Mouse (Mus musculus) thymus, adult 2 months (tissue): ENCODE measurements at regions not wholly inside any gene's neighbourhood (a gene's known extent, or its start where the extent isn't known, plus 50 kb on each side); places are given as distances from the start of the nearest gene placed in this dataset.

Source experiments
- DNase-seq: peaks from one replicate; pipeline ENCODE4 v3.0.0; 2021
- H3K27ac ChIP-seq: fragments of 200-500 bp; 2 replicates; pipeline ENCODE4 v1.5.1; 2012; ENCODE audit warnings: low read length, control low read depth; ENCODE audit not compliant: control insufficient read depth, insufficient read depth
- H3K27me3 ChIP-seq: fragments of 200-500 bp; 2 replicates; pipeline ENCODE4 v1.6.1; 2012; ENCODE audit warnings: mild to moderate bottlenecking, low read length, moderate library complexity, mixed read lengths; ENCODE audit not compliant: control insufficient read depth, insufficient read depth
- H3K36me3 ChIP-seq: fragments of 200-500 bp; 2 replicates; pipeline ENCODE4 v1.6.1; 2012; ENCODE audit warnings: mild to moderate bottlenecking, low read length, moderate library complexity; ENCODE audit not compliant: control insufficient read depth, insufficient read depth
- H3K4me1 ChIP-seq: fragments of 200-500 bp; replicated peaks from 2 replicates; pipeline ENCODE4 v1.6.1; 2012; ENCODE audit warnings: low read length; ENCODE audit not compliant: control insufficient read depth, insufficient read depth
- H3K4me3 ChIP-seq: fragments of 200-500 bp; 2 replicates; pipeline ENCODE4 v1.5.1; 2012; ENCODE audit warnings: mild to moderate bottlenecking, low read length, control low read depth, moderate library complexity; ENCODE audit not compliant: control insufficient read depth, insufficient read depth
- CTCF ChIP-seq: fragments of 200-500 bp; IDR thresholded peaks from 2 replicates; pipeline ENCODE4 v1.5.1; 2012; ENCODE audit warnings: mild to moderate bottlenecking, control low read depth, low read length, moderate library complexity, borderline replicate concordance; ENCODE audit not compliant: control insufficient read depth, poor library complexity, insufficient read depth; ENCODE audit errors: extremely low read depth
- POLR2A ChIP-seq: fragments of 200-500 bp; IDR thresholded peaks from 2 replicates; pipeline ENCODE4 v1.6.1; 2012; ENCODE audit warnings: mild to moderate bottlenecking, low read length, control low read depth, moderate library complexity; ENCODE audit not compliant: control insufficient read depth, poor library complexity, insufficient read depth; ENCODE audit errors: extremely low read depth
- WGBS: fragments of 180-500 bp; shearing (Covaris S2); methylation state at CpG from one replicate; pipeline ENCODE4 v1.1.7; 2018; 5-methylcytosine and 5-hydroxymethylcytosine counted together

GRCm38 (mm10) chr14:33814599-33814998 lies 108.8 kb upstream of the Gdf10 start:
- no peaks in the 10 kb centered on the region for H3K36me3 ChIP-seq
- TF ChIP-seq CTCF (no peak), POLR2A (no peak)
- WGBS = 90% methylated on average over 2 of the region's 2 CpGs
- DNase-seq = no peak
- H3K27me3 ChIP-seq = no peaks in the 10 kb centered on the region
- no peak overlapping the region for H3K27ac ChIP-seq
- H3K4me3 ChIP-seq = no peak overlapping the region
- H3K4me1 ChIP-seq = no peaks in the 10 kb centered on the region

- Histone ChIP-seq H3K27ac (no peak overlapping the region), H3K4me3 (no peak overlapping the region), H3K36me3 (no peaks in the 10 kb centered on the region), H3K4me1 (no peaks in the 10 kb centered on the region), H3K27me3 (no peaks in the 10 kb centered on the region)
- WGBS = 82% methylated on average over 14 of the region's 14 CpGs
- DNase-seq = no peak
- TF ChIP-seq CTCF = no peak
- no peak for TF ChIP-seq POLR2A
Measured at GRCm38 (mm10) chr14:33820541-33821260, 102.7 kb upstream of the Gdf10 start.

GRCm38 (mm10) chr14:33821436-33821835 lies 102.0 kb upstream of the Gdf10 start:
- Histone ChIP-seq H3K4me1 (no peaks in the 10 kb centered on the region), H3K4me3 (no peak overlapping the region), H3K27ac (no peak overlapping the region), H3K27me3 (no peaks in the 10 kb centered on the region), H3K36me3 (no peaks in the 10 kb centered on the region)
- DNase-seq = no peak
- TF ChIP-seq POLR2A (no peak), CTCF (no peak)
- WGBS = 95% methylated on average over 7 of the region's 7 CpGs

- no peak overlapping the region for H3K4me3 ChIP-seq
- 61% methylated on average over 11 of the region's 11 CpGs for WGBS
- no peaks in the 10 kb centered on the region for H3K36me3 ChIP-seq
- no peaks in the 10 kb centered on the region for H3K4me1 ChIP-seq
- TF ChIP-seq CTCF (no peak), POLR2A (no peak)
- no peaks in the 10 kb centered on the region for H3K27me3 ChIP-seq
- H3K27ac ChIP-seq = no peak overlapping the region
- no peak for DNase-seq
Measured at GRCm38 (mm10) chr14:33824421-33824874, 98.9 kb upstream of the Gdf10 start.

GRCm38 (mm10) chr14:33826003-33826644 lies 97.3 kb upstream of the Gdf10 start:
- 94% methylated on average over 12 of the region's 12 CpGs for WGBS
- DNase-seq = no peak
- Histone ChIP-seq H3K36me3 (no peaks in the 10 kb centered on the region), H3K4me1 (no peaks in the 10 kb centered on the region), H3K27ac (no peak overlapping the region), H3K4me3 (no peak overlapping the region), H3K27me3 (no peaks in the 10 kb centered on the region)
- no peak for TF ChIP-seq CTCF
- no peak for TF ChIP-seq POLR2A

GRCm38 (mm10) chr14:33832650-33833319 lies 90.6 kb upstream of the Gdf10 start:
- no peak for TF ChIP-seq POLR2A
- 86% methylated on average over 14 of the region's 14 CpGs for WGBS
- no peaks in the 10 kb centered on the region for H3K4me1 ChIP-seq
- H3K27ac ChIP-seq = no peak overlapping the region
- H3K36me3 ChIP-seq = no peaks in the 10 kb centered on the region
- no peaks in the 10 kb centered on the region for H3K27me3 ChIP-seq
- no peak for DNase-seq
- no peak overlapping the region for H3K4me3 ChIP-seq
